Comparison of ENCODE assay signal across 14 mouse cellular contexts in genomic region chr2:84618914-84619313, GRCm38 (mm10). TPM values are rescaled to one million over a fixed set of nuclear protein-coding genes. Genes with fewer than 3 reads are reported as not detected.
DNase-seq lines count a peak whose midpoint lies in the region; ATAC-seq and TF ChIP-seq lines count a peak whose summit lies in the region.
"Had no signal": no experiment of that assay in that cellular context is flagged by ENCODE, and none has a peak within 500 bp of the region (broad histone marks: within the 10 kb centered on the region; RNA-seq: fewer than 3 reads in every experiment).

No protein-coding gene starts in this region.

- no peak for DNase-seq in heart, adult 8-10 months (ENCODE audit: low spot score)
- no peak for DNase-seq in testis, postnatal 10 days (ENCODE audit: low spot score)
- DNase-seq in retina, postnatal 1 day = no peak
- DNase-seq in layer of hippocampus, adult 11-12 months (ENCODE audit: low spot score) = no peak
- DNase-seq: cerebellum, adult 18-20 months; thymus, postnatal 14 days had no signal

- no peak overlapping the region for H3K4me3 ChIP-seq in heart, embryonic 15.5 days
- no peak overlapping the region for H3K4me3 ChIP-seq in testis, adult 2 months (ENCODE audit: control insufficient read depth, low read depth, low read length)
- no peak overlapping the region for H3K4me3 ChIP-seq in kidney, embryonic 15.5 days (replicated peaks)
- no peak overlapping the region for H3K4me3 ChIP-seq in forebrain, embryonic 12.5 days (replicated peaks)
- H3K4me3 ChIP-seq: midbrain, embryonic 15.5 days had no signal

- H3K27me3 ChIP-seq in heart, embryonic 15.5 days = no peaks in the 10 kb centered on the region
- H3K27me3 ChIP-seq in testis, adult 2 months (ENCODE audit: control insufficient read depth, insufficient read depth, low read length) = no peaks in the 10 kb centered on the region
- no peaks in the 10 kb centered on the region for H3K27me3 ChIP-seq in kidney, embryonic 15.5 days
- H3K27me3 ChIP-seq in forebrain, embryonic 12.5 days = no peaks in the 10 kb centered on the region
- H3K27me3 ChIP-seq: midbrain, embryonic 15.5 days; Patski had no signal

- no peak for TF ChIP-seq POLR2A in testis, adult 2 months (IDR thresholded peaks at IDR 0.05; ENCODE audit: control insufficient read depth, low read depth, low read length)

- no peaks in the 10 kb centered on the region for H3K9me3 ChIP-seq in heart, embryonic 15.5 days (replicated peaks)
- no peaks in the 10 kb centered on the region for H3K9me3 ChIP-seq in kidney, embryonic 15.5 days (replicated peaks)
- H3K9me3 ChIP-seq in forebrain, embryonic 12.5 days = no peaks in the 10 kb centered on the region
- H3K9me3 ChIP-seq: midbrain, embryonic 15.5 days had no signal

- ATAC-seq in heart, embryonic 15.5 days (replicated peaks; ENCODE audit: insufficient number of reproducible peaks, insufficient read depth, low FRiP score, low read depth) = no peak
- no peak for ATAC-seq in kidney, embryonic 15.5 days (replicated peaks; ENCODE audit: low FRiP score)
- ATAC-seq in forebrain, embryonic 12.5 days (ENCODE audit: low FRiP score) = no peak
- ATAC-seq: midbrain, embryonic 15.5 days; Patski had no signal

- WGBS in heart, embryonic 15.5 days = 39% methylated on average over 2 of the region's 2 CpGs
- WGBS in kidney, embryonic 15.5 days = 78% methylated on average over 2 of the region's 2 CpGs
- whole genome bisulfite sequencing in forebrain, embryonic 12.5 days = 85% methylated on average over 2 of the region's 2 CpGs

- H3K36me3 ChIP-seq in heart, embryonic 15.5 days = peaks cover 61% of the 10 kb centered on the region
- peaks cover 7% of the 10 kb centered on the region for H3K36me3 ChIP-seq in testis, adult 2 months (ENCODE audit: control insufficient read depth, insufficient read depth, low read length)
- H3K36me3 ChIP-seq in kidney, embryonic 15.5 days = peaks cover 81% of the 10 kb centered on the region
- H3K36me3 ChIP-seq in forebrain, embryonic 12.5 days (replicated peaks) = peaks cover 66% of the 10 kb centered on the region

- 0 out of 2 replicates have a peak overlapping the region, but pooled peaks have one; percentile 1 for H3K9ac ChIP-seq in heart, embryonic 15.5 days
- H3K9ac ChIP-seq in kidney, embryonic 15.5 days = no peak overlapping the region
- H3K9ac ChIP-seq in forebrain, embryonic 12.5 days = no peak overlapping the region
- H3K9ac ChIP-seq: midbrain, embryonic 15.5 days had no signal

- TF ChIP-seq CTCF in testis, adult 2 months (IDR thresholded peaks at IDR 0.05; ENCODE audit: control insufficient read depth, insufficient read depth, insufficient replicate concordance, low read depth, low read length) = no peak

- peaks cover 30% of the 10 kb centered on the region for H3K4me1 ChIP-seq in heart, embryonic 15.5 days (replicated peaks)
- H3K4me1 ChIP-seq in testis, adult 2 months (ENCODE audit: control insufficient read depth, insufficient read depth, low read length) = no peaks in the 10 kb centered on the region
- no peaks in the 10 kb centered on the region for H3K4me1 ChIP-seq in kidney, embryonic 15.5 days
- no peaks in the 10 kb centered on the region for H3K4me1 ChIP-seq in forebrain, embryonic 12.5 days
- H3K4me1 ChIP-seq: midbrain, embryonic 15.5 days had no signal

- H3K4me2 ChIP-seq in heart, embryonic 15.5 days = no peak overlapping the region
- no peak overlapping the region for H3K4me2 ChIP-seq in kidney, embryonic 15.5 days
- no peak overlapping the region for H3K4me2 ChIP-seq in forebrain, embryonic 12.5 days
- H3K4me2 ChIP-seq: midbrain, embryonic 15.5 days had no signal

- H3K27ac ChIP-seq in heart, embryonic 15.5 days = peak overlapping the region; percentile 76
- H3K27ac ChIP-seq in testis, adult 2 months (ENCODE audit: control insufficient read depth, insufficient read depth, low read depth, low read length) = peak overlapping the region; percentile 53
- peak overlapping the region; percentile 33; the same call in 1 of the 2 replicates for H3K27ac ChIP-seq in kidney, embryonic 15.5 days
- no peak overlapping the region for H3K27ac ChIP-seq in forebrain, embryonic 12.5 days
- H3K27ac ChIP-seq: midbrain, embryonic 15.5 days had no signal

RNA-seq across cellular contexts. Expression of gene Ctnnd1, which starts 31.7 kb away (rescaled TPM):
- 57.6 and 62.9 TPM in 2 replicates for polyA plus RNA-seq in heart, embryonic 15.5 days (2015; fragmentation: Nextera tagmentation; extraction: Ambion mirVana)
- 10 to 100 TPM; 47.1 to 62.3 (median 51.3) TPM for total RNA-seq in heart, adult 8-10 months (2022)
- polyA plus RNA-seq in testis, adult 2 months (2012; rRNA removed) = 19.9 and 24.3 TPM in 2 replicates
- polyA plus RNA-seq in kidney, embryonic 15.5 days (2015; fragmentation: Nextera tagmentation; extraction: Ambion mirVana) = 50.3 and 54.7 TPM in 2 replicates
- polyA plus RNA-seq in forebrain, embryonic 12.5 days (2016; fragmentation: Nextera tagmentation; extraction: Ambion mirVana) = 52.6 and 53.6 TPM in 2 replicates

RNA-seq across cellular contexts. Expression of gene Btbd18, which starts 40.0 kb away (rescaled TPM):
- polyA plus RNA-seq in heart, embryonic 15.5 days (2015; fragmentation: Nextera tagmentation; extraction: Ambion mirVana) = 0.10 TPM in 2 replicates
- total RNA-seq in heart, adult 8-10 months (2022) = not detected
- polyA plus RNA-seq in testis, adult 2 months (2012; rRNA removed) = 4.1 and 4.2 TPM in 2 replicates
- 0.26 and 0.34 TPM in 2 replicates for polyA plus RNA-seq in kidney, embryonic 15.5 days (2015; fragmentation: Nextera tagmentation; extraction: Ambion mirVana)
- 0.33 and 0.49 TPM in 2 replicates for polyA plus RNA-seq in forebrain, embryonic 12.5 days (2016; fragmentation: Nextera tagmentation; extraction: Ambion mirVana)
- total RNA-seq: granulocyte monocyte progenitor cell, adult 5-6 weeks; left cerebral cortex, postnatal 25 days had no signal

RNA-seq across cellular contexts. Expression of gene Selenoh, which starts 51.7 kb away (rescaled TPM):
- 203 and 214 TPM in 2 replicates for polyA plus RNA-seq in heart, embryonic 15.5 days (2015; fragmentation: Nextera tagmentation; extraction: Ambion mirVana)
- total RNA-seq in heart, adult 8-10 months (2022) = 10 to 100 TPM; 24.0 to 25.9 (median 24.0) TPM
- polyA plus RNA-seq in testis, adult 2 months (2012; rRNA removed) = 13.5 and 16.3 TPM in 2 replicates
- polyA plus RNA-seq in kidney, embryonic 15.5 days (2015; fragmentation: Nextera tagmentation; extraction: Ambion mirVana) = 355 and 388 TPM in 2 replicates
- polyA plus RNA-seq in forebrain, embryonic 12.5 days (2016; fragmentation: Nextera tagmentation; extraction: Ambion mirVana) = 448 and 458 TPM in 2 replicates

RNA-seq across cellular contexts. Expression of gene Gm28635, which starts 58.9 kb away (rescaled TPM):
- not detected in 2 replicates for polyA plus RNA-seq in heart, embryonic 15.5 days (2015; fragmentation: Nextera tagmentation; extraction: Ambion mirVana)
- total RNA-seq in heart, adult 8-10 months (2022) = 1 to 10 TPM; 2.7 to 9.6 (median 4.9) TPM
- polyA plus RNA-seq in testis, adult 2 months (2012; rRNA removed) = not detected in 2 replicates
- not detected in 2 replicates for polyA plus RNA-seq in kidney, embryonic 15.5 days (2015; fragmentation: Nextera tagmentation; extraction: Ambion mirVana)
- polyA plus RNA-seq in forebrain, embryonic 12.5 days (2016; fragmentation: Nextera tagmentation; extraction: Ambion mirVana) = not detected in 2 replicates
- total RNA-seq: granulocyte monocyte progenitor cell, adult 5-6 weeks had no signal
- polyA plus RNA-seq: midbrain, embryonic 15.5 days; Patski had no signal

RNA-seq across cellular contexts. Expression of gene Med19, which starts 59.3 kb away (rescaled TPM):
- polyA plus RNA-seq in heart, embryonic 15.5 days (2015; fragmentation: Nextera tagmentation; extraction: Ambion mirVana) = 22.1 and 22.2 TPM in 2 replicates
- 10 to 100 TPM; 11.5 to 13.4 (median 12.8) TPM for total RNA-seq in heart, adult 8-10 months (2022)
- 11.8 and 14.3 TPM in 2 replicates for polyA plus RNA-seq in testis, adult 2 months (2012; rRNA removed)
- polyA plus RNA-seq in kidney, embryonic 15.5 days (2015; fragmentation: Nextera tagmentation; extraction: Ambion mirVana) = 41.3 and 44.4 TPM in 2 replicates
- 55.0 and 59.3 TPM in 2 replicates for polyA plus RNA-seq in forebrain, embryonic 12.5 days (2016; fragmentation: Nextera tagmentation; extraction: Ambion mirVana)

Comparison
In these comparisons a context has a peak if more than half of its experiments do, and no peak if none do; other contexts are left out.
1. RNA of gene Selenoh, which starts 51.7 kb away (polyA plus RNA-seq): 448 to 458 TPM in forebrain, embryonic 12.5 days, 355 to 388 TPM in kidney, embryonic 15.5 days and 203 to 214 TPM in heart, embryonic 15.5 days; 13.5 to 16.3 TPM in testis, adult 2 months; every median in the first group is over 10 times any median in the second.